Mouse (Mus musculus) cerebellum, adult 11 months (tissue): Measurements from ENCODE around the gene Slc7a1.
A peak's percentile ranks its signal among the peaks of the same experiment; 100 is the strongest.

Experiments
- DNase-seq: peaks from one replicate; pipeline ENCODE4 v3.0.0; 2022

Gene Slc7a1

DNA sequence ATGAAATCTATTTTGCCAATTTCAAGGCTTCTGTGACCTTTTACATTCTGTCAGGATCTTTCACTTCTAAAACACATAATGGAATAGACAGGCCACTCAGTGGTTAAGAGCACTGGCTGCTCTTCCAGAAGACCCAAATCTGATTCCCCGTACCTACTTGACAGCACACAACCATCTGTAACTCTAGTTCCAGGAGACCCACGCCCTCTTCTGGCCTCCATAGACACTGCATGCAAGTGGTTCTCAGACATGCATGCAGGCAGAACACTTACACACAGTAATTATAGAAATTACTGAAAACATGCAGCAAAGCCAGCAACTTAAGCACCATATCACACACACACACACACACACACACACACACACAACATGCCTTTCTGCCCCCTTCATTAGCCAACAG is 87.3 kb downstream of the Slc7a1 start:
- DNase-seq = no peak

GRCm38 (mm10) chr5:148310790-148311189 is 88.9 kb downstream of the Slc7a1 start:
- DNase-seq = no peak

- no peak for DNase-seq
Observed at GRCm38 (mm10) chr5:148304112-148304511, 95.6 kb downstream of the Slc7a1 start.

- DNase-seq = no peak
Observed at GRCm38 (mm10) chr5:148302968-148303367, 96.7 kb downstream of the Slc7a1 start.

DNA sequence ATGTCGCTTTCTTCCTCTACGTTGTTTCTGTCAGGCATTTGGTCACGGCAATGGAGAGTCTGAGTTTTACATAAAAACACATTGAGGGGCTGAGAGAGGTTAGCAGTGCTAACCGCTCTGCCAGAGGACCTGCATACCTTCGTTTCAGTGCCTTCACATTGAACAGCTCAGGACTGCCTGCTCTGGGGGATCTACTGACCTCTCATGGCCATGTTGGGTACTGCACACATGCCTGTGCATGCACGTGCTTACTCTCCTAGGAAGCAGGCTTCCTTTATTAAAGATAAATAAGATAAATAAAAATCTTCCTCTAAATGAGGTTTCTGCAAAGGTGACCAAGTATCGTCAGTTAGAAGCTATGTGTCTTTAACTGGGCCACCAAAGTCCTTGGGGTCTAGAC is 106.4 kb downstream of the Slc7a1 start:
- DNase-seq = peak; percentile 7

DNA sequence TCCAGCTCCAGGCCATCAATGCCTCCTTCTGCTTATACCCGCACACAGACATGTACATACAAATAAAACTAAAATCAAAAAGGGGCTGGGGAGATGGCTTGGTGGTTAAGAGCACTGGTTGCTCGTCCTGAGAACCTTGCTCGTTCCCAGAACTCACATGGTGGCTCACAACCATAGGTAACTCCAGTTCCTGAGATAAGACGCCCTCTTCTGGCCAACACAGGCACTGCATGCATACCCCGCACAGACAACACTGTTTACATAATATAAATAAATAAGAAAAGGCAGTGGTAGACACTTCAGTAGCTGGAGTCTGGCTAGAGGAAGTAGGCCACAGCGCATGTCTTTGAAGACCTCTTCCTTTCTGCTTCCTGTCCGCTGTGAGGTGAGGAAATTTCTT is 106.8 kb downstream of the Slc7a1 start:
- no peak for DNase-seq

GRCm38 (mm10) chr5:148289951-148290350 is 109.8 kb downstream of the Slc7a1 start:
- DNase-seq = no peak

DNA sequence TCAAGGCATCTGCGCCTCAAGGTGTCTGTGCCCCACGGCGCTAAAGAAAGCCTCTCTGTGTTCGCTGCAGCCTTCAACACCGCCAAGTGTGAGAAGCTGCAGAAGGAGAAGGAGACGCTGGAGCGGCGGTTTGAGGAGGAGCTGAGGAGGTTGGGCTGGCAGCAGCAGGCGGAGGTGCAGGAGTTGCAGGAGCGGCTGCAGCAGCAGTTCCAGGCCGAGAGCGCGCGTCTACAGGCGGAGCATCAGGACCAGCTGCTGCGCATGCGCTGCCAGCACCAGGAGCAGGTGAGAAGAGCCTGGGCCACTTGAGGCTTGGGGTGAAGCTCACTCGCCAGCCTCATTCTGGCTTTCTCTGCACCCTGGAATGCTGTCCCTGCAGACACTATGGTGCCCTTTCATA is 110.9 kb downstream of the Slc7a1 start:
- no peak for DNase-seq

DNA sequence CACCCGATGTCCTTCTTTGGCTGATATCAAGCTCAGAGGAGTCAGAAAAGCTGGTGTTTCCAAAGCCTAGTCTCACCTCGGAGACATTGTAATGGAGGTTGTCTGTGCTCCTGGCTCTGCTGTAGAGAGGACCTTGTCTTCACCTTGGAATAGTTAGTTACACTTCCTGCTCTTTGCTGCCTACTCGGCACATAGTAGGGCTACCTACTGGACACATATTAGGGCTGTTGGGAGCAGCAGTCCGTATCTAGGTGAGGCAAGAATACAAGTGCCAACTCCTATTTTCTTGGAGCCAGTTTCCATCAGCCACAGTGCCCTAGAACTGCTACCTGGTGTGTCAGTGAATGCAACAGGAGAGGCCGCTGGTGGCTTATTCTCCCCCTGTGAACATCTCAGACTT is 112.2 kb downstream of the Slc7a1 start:
- no peak for DNase-seq

DNA sequence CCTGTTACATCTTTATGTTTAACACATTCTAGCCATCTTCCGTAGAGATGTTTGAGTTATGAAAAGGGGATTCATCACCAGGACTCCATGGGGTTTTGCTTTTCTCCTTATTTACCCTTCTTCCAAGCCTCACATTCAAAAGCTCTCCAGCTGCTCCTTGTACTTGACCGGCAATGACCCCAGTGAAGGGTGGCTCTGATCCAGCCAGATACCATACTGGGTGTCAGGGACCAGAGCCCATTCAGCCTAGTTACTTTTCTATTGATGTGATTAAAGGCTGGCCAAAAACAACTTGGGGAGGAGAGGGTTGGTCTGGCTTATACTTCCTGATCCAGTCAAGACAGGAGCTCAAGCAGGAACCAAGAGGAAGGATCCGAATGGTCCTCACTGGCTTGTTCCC is 116.1 kb downstream of the Slc7a1 start:
- no peak for DNase-seq

DNA sequence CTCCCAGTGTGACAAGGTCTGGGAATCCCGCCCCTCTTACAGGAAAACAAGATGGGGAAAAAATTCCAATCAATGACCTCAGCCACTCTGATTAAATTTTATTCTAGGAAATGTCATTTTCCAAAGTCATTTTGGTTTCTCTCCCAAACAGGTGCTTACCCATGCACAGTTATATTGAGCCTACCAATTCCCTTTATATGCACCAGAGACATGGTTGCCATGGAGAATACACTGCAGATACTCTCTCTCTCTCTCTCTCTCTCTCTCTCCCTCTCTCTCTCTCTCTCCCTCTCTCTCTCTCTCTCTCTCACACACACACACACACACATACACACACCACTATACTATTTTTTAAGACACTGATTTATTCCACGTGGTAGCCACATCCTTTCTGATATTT is 116.5 kb downstream of the Slc7a1 start:
- DNase-seq = no peak

- DNase-seq = no peak
Observed at GRCm38 (mm10) chr5:148282631-148283030, 117.1 kb downstream of the Slc7a1 start.

DNA sequence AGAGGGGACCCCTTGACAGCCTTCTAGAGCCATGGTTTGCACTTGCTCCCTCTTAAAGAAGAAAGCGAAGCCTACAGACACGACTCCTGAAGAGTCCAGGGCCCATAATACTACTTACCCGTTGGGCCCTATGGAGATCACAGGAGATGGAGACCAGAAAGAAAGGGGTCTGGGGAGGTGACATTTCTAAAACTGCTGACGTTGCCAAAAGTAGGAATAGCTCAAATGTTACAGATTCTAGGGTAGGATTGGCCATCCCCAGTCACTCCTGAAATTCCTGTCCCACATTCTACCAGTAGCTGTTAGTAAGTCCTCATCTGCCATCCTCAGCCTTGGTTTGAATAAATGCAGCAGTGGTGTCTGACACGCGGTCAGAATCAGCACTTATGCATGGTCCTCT is 117.6 kb downstream of the Slc7a1 start:
- no peak for DNase-seq

DNA sequence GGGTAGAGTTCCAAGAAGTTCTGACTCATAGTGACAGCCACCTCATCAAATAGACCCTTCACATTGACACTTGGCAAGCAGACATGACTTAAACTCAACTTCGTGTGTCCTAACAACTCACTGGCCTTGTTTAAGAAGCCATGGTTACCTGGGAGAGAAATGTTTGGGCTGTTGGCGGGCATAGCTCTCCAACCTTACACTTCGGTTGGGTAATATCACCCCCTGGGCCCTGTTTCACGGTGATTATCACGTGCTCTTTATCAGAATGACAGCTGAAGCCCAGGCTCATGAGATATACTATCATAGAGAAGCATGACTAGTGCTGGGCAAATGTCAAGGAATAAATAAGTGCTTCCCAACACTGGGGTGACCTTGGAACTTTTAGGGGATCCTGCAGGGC is 119.4 kb downstream of the Slc7a1 start:
- DNase-seq = no peak

DNA sequence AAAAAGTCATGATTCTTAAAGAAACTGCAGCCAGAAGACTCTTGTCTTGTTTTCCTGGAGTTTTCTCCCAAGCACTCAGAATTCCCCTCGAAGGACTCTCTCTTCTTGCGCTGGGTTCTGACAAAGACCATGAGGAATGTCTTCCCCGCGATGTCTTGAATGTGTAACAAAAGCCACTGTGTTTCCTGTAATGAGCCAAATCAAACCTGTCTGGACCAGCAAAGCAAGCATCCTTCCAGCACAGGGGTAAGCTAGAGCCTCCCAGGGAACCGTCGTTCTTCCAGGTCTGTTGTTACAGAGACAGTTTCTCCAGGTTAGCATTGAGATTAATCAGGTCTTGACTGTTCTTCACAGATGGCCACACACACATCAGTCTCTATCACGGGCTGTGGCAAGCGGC is 121.5 kb downstream of the Slc7a1 start:
- no peak for DNase-seq
